Mouse (Mus musculus) liver, postnatal 0 days (tissue): ENCODE data around the gene Strip1.

Experiments used
- CTCF ChIP-seq: sonication (generic); IDR thresholded peaks from 2 replicates; pipeline ENCODE4 v1.5.1; 2016; ENCODE audit warnings: antibody characterized with exemption, low read depth
- EP300 ChIP-seq: IDR thresholded peaks from 2 replicates; pipeline ENCODE4 v1.6.1; 2016; ENCODE audit warnings: antibody characterized with exemption, low read depth, mild to moderate bottlenecking

- TF ChIP-seq CTCF, result no peak
- no peak for TF ChIP-seq EP300
Observed at GRCm38 (mm10) chr3:107595938-107596461, 35.5 kb downstream of the Strip1 start.
